Mouse (Mus musculus) G1E (cell line): ENCODE results near the gene Ilkap.

Source experiments
- CTCF ChIP-seq: IDR thresholded peaks from 2 replicates; pipeline ENCODE4 v1.5.1; 2012; ENCODE audit warnings: low read depth, low read length, inconsistent platforms, mixed read lengths
- GATA1 ChIP-seq: IDR thresholded peaks from 2 replicates; pipeline ENCODE4 v1.6.1; 2012; ENCODE audit warnings: borderline replicate concordance, low read length, inconsistent platforms, mixed read lengths
- GATA2 ChIP-seq: IDR thresholded peaks from 2 replicates; pipeline ENCODE4 v1.6.1; 2012; ENCODE audit warnings: low read depth, low read length, inconsistent platforms, borderline replicate concordance
- POLR2AphosphoS5 ChIP-seq: IDR thresholded peaks from 2 replicates; pipeline ENCODE4 v1.6.1; 2012; ENCODE audit warnings: low read depth, low read length, inconsistent platforms; ENCODE audit not compliant: insufficient replicate concordance
- TAL1 ChIP-seq: conservative IDR thresholded peaks from 2 replicates; pipeline ENCODE4 v1.6.1; 2012; ENCODE audit warnings: low read depth, low read length, inconsistent platforms, mixed read lengths

DNA sequence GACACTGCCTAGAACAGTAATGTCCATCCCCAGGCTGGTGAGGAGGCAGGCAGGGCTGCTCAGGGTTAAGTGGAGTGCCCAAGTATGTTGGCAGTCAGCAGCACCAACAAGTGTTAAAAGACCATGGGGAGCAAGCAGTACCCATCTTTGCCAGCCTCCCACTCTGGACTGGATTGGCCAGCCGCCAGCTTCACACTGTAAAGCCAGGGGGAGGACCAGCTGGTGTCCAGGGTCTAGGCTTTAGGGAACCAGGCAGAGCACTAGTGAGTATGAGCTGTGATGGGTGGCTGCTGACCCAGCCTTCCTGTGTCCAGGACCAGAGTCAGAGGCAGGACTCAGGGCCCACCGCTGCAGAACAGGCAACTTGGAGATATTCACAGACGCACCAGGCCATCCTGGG, 54.6 kb downstream of the Ilkap start:
- no peak for TF ChIP-seq CTCF
- TF ChIP-seq POLR2AphosphoS5: no peak
- TF ChIP-seq TAL1: no peak
- TF ChIP-seq GATA2: no peak
- TF ChIP-seq GATA1: no peak
